Mouse (Mus musculus): ENCODE results near the gene Casz1. TPM values are rescaled to one million over a fixed set of nuclear protein-coding genes. Genes with fewer than 3 reads are reported as not detected.

Casz1 gene
- polyA plus RNA-seq, 2 experiments = 0.32 to 0.39 TPM

- ATAC-seq (ENCODE audit: insufficient read depth) (no peak), DNase-seq (ENCODE audit: low read depth in 3 of 3, low spot score in 3 of 3) (no peak)
- H3K9ac ChIP-seq (replicated peaks) = no peak overlapping the region
- WGBS (ENCODE audit: insufficient replicate concordance) = 56% methylated on average over 9 of the region's 9 CpGs
- H3K4me1 ChIP-seq (replicated peaks; ENCODE audit: control insufficient read depth in 2 of 2, insufficient read depth in 2 of 2, low read length in 1 of 2) = no peaks in the 10 kb centered on the region
- no peak overlapping the region for H3K27ac ChIP-seq
- H3K4me2 ChIP-seq (ENCODE audit: low read depth) = no peak overlapping the region
- no peaks in the 10 kb centered on the region for H3K36me3 ChIP-seq (replicated peaks; ENCODE audit: control insufficient read depth, insufficient read depth, low read depth)
- no peak for TF ChIP-seq EP300 (IDR thresholded peaks at IDR 0.05; ENCODE audit: low read depth)
- no peak for TF ChIP-seq CTCF (IDR thresholded peaks at IDR 0.05; ENCODE audit: low read depth)
- no peaks in the 10 kb centered on the region for H3K9me3 ChIP-seq (ENCODE audit: control insufficient read depth, low read length)
- no peak overlapping the region for H3K4me3 ChIP-seq (ENCODE audit: insufficient read depth in 1 of 2, low read depth in 2 of 2, low read length in 2 of 2)
- no peaks in the 10 kb centered on the region; the same call in 1 of the 2 replicates for H3K27me3 ChIP-seq (ENCODE audit: control insufficient read depth, insufficient read depth, low read length)
These were observed 68.1 kb downstream of the Casz1 start for GRCm38 (mm10) chr4:148872372-148872771.

- ATAC-seq (ENCODE audit: insufficient read depth) (no peak), DNase-seq (ENCODE audit: low read depth in 3 of 3, low spot score in 3 of 3) (no peak)
- TF ChIP-seq CTCF (IDR thresholded peaks at IDR 0.05; ENCODE audit: low read depth) (no peak), EP300 (IDR thresholded peaks at IDR 0.05; ENCODE audit: low read depth) (no peak)
These were observed 68.6 kb downstream of the Casz1 start for GRCm38 (mm10) chr4:148872783-148873182.

GRCm38 (mm10) chr4:148876166-148876565 is 71.9 kb downstream of the Casz1 start:
- peaks cover 0 to 3% of the 10 kb centered on the region in 2 experiments; a peak in 2 of 4 replicates for H3K4me1 ChIP-seq (replicated peaks; ENCODE audit: control insufficient read depth in 2 of 2, insufficient read depth in 2 of 2, low read length in 1 of 2)

More at GRCm38 (mm10) chr4:148872783-148873182, 68.6 kb downstream of the Casz1 start:
- Histone ChIP-seq H3K9me3 (ENCODE audit: control insufficient read depth, low read length) (no peaks in the 10 kb centered on the region), H3K9ac (replicated peaks) (no peak overlapping the region), H3K27ac (no peak overlapping the region), H3K36me3 (replicated peaks; ENCODE audit: control insufficient read depth, insufficient read depth, low read depth) (no peaks in the 10 kb centered on the region), H3K4me3 (ENCODE audit: insufficient read depth in 1 of 2, low read depth in 2 of 2, low read length in 2 of 2) (no peak overlapping the region), H3K4me2 (ENCODE audit: low read depth) (no peak overlapping the region), H3K4me1 (replicated peaks; ENCODE audit: control insufficient read depth in 2 of 2, insufficient read depth in 2 of 2, low read length in 1 of 2) (no peaks in the 10 kb centered on the region), H3K27me3 (ENCODE audit: control insufficient read depth, insufficient read depth, low read length) (no peaks in the 10 kb centered on the region; the same call in 1 of the 2 replicates)
- 58% methylated on average over 12 of the region's 12 CpGs for WGBS (ENCODE audit: insufficient replicate concordance)

GRCm38 (mm10) chr4:148876867-148877266 is 72.6 kb downstream of the Casz1 start:
- no peak overlapping the region for H3K27ac ChIP-seq
- no peak for DNase-seq (ENCODE audit: low read depth in 3 of 3, low spot score in 3 of 3)
- no peaks in the 10 kb centered on the region for H3K9me3 ChIP-seq (ENCODE audit: control insufficient read depth, low read length)
- no peak overlapping the region for H3K4me3 ChIP-seq (ENCODE audit: insufficient read depth in 1 of 2, low read depth in 2 of 2, low read length in 2 of 2)
- no peak for TF ChIP-seq EP300 (IDR thresholded peaks at IDR 0.05; ENCODE audit: low read depth)
- TF ChIP-seq CTCF (IDR thresholded peaks at IDR 0.05; ENCODE audit: low read depth) = no peak
- H3K4me1 ChIP-seq (replicated peaks; ENCODE audit: control insufficient read depth in 2 of 2, insufficient read depth in 2 of 2, low read length in 1 of 2) = peaks cover 0 to 3% of the 10 kb centered on the region in 2 experiments; a peak in 2 of 4 replicates
- H3K36me3 ChIP-seq (replicated peaks; ENCODE audit: control insufficient read depth, insufficient read depth, low read depth) = no peaks in the 10 kb centered on the region
- no peak for ATAC-seq (ENCODE audit: insufficient read depth)
- no peak overlapping the region for H3K4me2 ChIP-seq (ENCODE audit: low read depth)
- H3K27me3 ChIP-seq (ENCODE audit: control insufficient read depth, insufficient read depth, low read length) = peaks cover 3% of the 10 kb centered on the region
- WGBS (ENCODE audit: insufficient replicate concordance) = 55% methylated on average over 8 of the region's 8 CpGs
- H3K9ac ChIP-seq (replicated peaks) = no peak overlapping the region

More at GRCm38 (mm10) chr4:148876166-148876565, 71.9 kb downstream of the Casz1 start:
- TF ChIP-seq EP300 (IDR thresholded peaks at IDR 0.05; ENCODE audit: low read depth) (no peak), CTCF (IDR thresholded peaks at IDR 0.05; ENCODE audit: low read depth) (no peak)
- 77% methylated on average over 9 of the region's 9 CpGs for WGBS (ENCODE audit: insufficient replicate concordance)
- no peak for DNase-seq (ENCODE audit: low read depth in 3 of 3, low spot score in 3 of 3)
- Histone ChIP-seq H3K36me3 (replicated peaks; ENCODE audit: control insufficient read depth, insufficient read depth, low read depth) (no peaks in the 10 kb centered on the region), H3K9ac (replicated peaks) (no peak overlapping the region), H3K27ac (no peak overlapping the region), H3K4me2 (ENCODE audit: low read depth) (no peak overlapping the region), H3K9me3 (ENCODE audit: control insufficient read depth, low read length) (no peaks in the 10 kb centered on the region), H3K27me3 (ENCODE audit: control insufficient read depth, insufficient read depth, low read length) (no peaks in the 10 kb centered on the region; the same call in 1 of the 2 replicates), H3K4me3 (ENCODE audit: insufficient read depth in 1 of 2, low read depth in 2 of 2, low read length in 2 of 2) (no peak overlapping the region)
- no peak for ATAC-seq (ENCODE audit: insufficient read depth)

- DNase-seq (ENCODE audit: low read depth in 3 of 3, low spot score in 3 of 3) (no peak), ATAC-seq (ENCODE audit: insufficient read depth) (no peak)
- 58% methylated on average over 11 of the region's 11 CpGs for WGBS (ENCODE audit: insufficient replicate concordance)
- no peak overlapping the region for H3K4me2 ChIP-seq (ENCODE audit: low read depth)
- H3K9me3 ChIP-seq (ENCODE audit: control insufficient read depth, low read length) = no peaks in the 10 kb centered on the region
- peaks cover 0 to 3% of the 10 kb centered on the region in 2 experiments; a peak in 2 of 4 replicates for H3K4me1 ChIP-seq (replicated peaks; ENCODE audit: control insufficient read depth in 2 of 2, insufficient read depth in 2 of 2, low read length in 1 of 2)
- TF ChIP-seq EP300 (IDR thresholded peaks at IDR 0.05; ENCODE audit: low read depth) (no peak), CTCF (IDR thresholded peaks at IDR 0.05; ENCODE audit: low read depth) (no peak)
- H3K9ac ChIP-seq (replicated peaks) = no peak overlapping the region
- no peak overlapping the region for H3K27ac ChIP-seq
- H3K36me3 ChIP-seq (replicated peaks; ENCODE audit: control insufficient read depth, insufficient read depth, low read depth) = no peaks in the 10 kb centered on the region
- no peak overlapping the region for H3K4me3 ChIP-seq (ENCODE audit: insufficient read depth in 1 of 2, low read depth in 2 of 2, low read length in 2 of 2)
- peaks cover 4% of the 10 kb centered on the region for H3K27me3 ChIP-seq (ENCODE audit: control insufficient read depth, insufficient read depth, low read length)
These were observed 74.2 kb downstream of the Casz1 start for GRCm38 (mm10) chr4:148878192-148878983.

Data from liver, embryonic 14.5 days (tissue).